In genomic region chr5:74679631-74680030, GRCm38 (mm10) we compare ENCODE assay signal across 26 mouse cellular contexts. TPM values are rescaled to one million over a fixed set of nuclear protein-coding genes. Genes with fewer than 3 reads are reported as not detected.
DNase-seq lines count a peak whose midpoint lies in the region; ATAC-seq lines count a peak whose summit lies in the region.
"Had no signal": no experiment of that assay in that cellular context is flagged by ENCODE, and none has a peak within 500 bp of the region (broad histone marks: within the 10 kb centered on the region; RNA-seq: fewer than 3 reads in every experiment).

No protein-coding gene starts in this region.

- no peak overlapping the region for H3K4me3 ChIP-seq in heart, embryonic 12.5 days
- H3K4me3 ChIP-seq in heart, embryonic 16.5 days (ENCODE audit: low read length): no peak overlapping the region
- H3K4me3 ChIP-seq: forebrain, embryonic 13.5 days; hindbrain, embryonic 12.5 days; limb, embryonic 12.5 days; liver, embryonic 15.5 days had no signal

- no peak overlapping the region for H3K9ac ChIP-seq in heart, embryonic 12.5 days
- no peak overlapping the region for H3K9ac ChIP-seq in heart, embryonic 16.5 days (ENCODE audit: low read length)
- H3K9ac ChIP-seq: forebrain, embryonic 13.5 days; hindbrain, embryonic 12.5 days; limb, embryonic 12.5 days; liver, embryonic 15.5 days; lung, embryonic 14.5 days had no signal

- peak; percentile 99 for DNase-seq in heart, adult 11 months
- peak; percentile 54 for DNase-seq in gastrocnemius, postnatal 25 days
- DNase-seq in heart, postnatal 36 days: peak; percentile 56 to 69
- no peak for DNase-seq in left cerebral cortex, adult 9 months (ENCODE audit: low spot score in 2 of 2)
- DNase-seq in embryo, embryonic 10 days (ENCODE audit: low spot score): no peak
- DNase-seq: adrenal gland, postnatal 25 days; cerebellum, adult 2 months; cerebellum, postnatal 14 days; kidney, adult 8-10 months; kidney, postnatal 10 days; right cerebral cortex, postnatal 25 days; thymus, adult 18-20 months; thymus, postnatal 36 days had no signal

- H3K4me2 ChIP-seq in heart, embryonic 12.5 days: no peak overlapping the region
- no peak overlapping the region for H3K4me2 ChIP-seq in heart, embryonic 16.5 days (ENCODE audit: low read depth, low read length)
- H3K4me2 ChIP-seq: forebrain, embryonic 13.5 days; hindbrain, embryonic 12.5 days; limb, embryonic 12.5 days; liver, embryonic 15.5 days; lung, embryonic 14.5 days; midbrain, embryonic 11.5 days had no signal

- 85% methylated on average over 7 of the region's 7 CpGs for WGBS in heart, embryonic 12.5 days
- WGBS in heart, embryonic 16.5 days: 69% methylated on average over 7 of the region's 7 CpGs

- no peaks in the 10 kb centered on the region for H3K36me3 ChIP-seq in heart, embryonic 12.5 days
- H3K36me3 ChIP-seq in heart, embryonic 16.5 days (ENCODE audit: control insufficient read depth, insufficient read depth): no peaks in the 10 kb centered on the region
- H3K36me3 ChIP-seq: hindbrain, embryonic 12.5 days; limb, embryonic 12.5 days; liver, embryonic 15.5 days had no signal

- H3K27me3 ChIP-seq in heart, embryonic 12.5 days (replicated peaks): no peaks in the 10 kb centered on the region
- no peaks in the 10 kb centered on the region for H3K27me3 ChIP-seq in heart, embryonic 16.5 days (ENCODE audit: control insufficient read depth, insufficient read depth, low read length)
- H3K27me3 ChIP-seq: forebrain, embryonic 13.5 days; hindbrain, embryonic 12.5 days; limb, embryonic 12.5 days; liver, embryonic 15.5 days had no signal

- ATAC-seq in heart, embryonic 12.5 days (ENCODE audit: insufficient number of reproducible peaks, low FRiP score): no peak
- ATAC-seq in heart, embryonic 16.5 days (replicated peaks; ENCODE audit: extremely low read depth, insufficient read depth, low FRiP score): peak; percentile 28; the same call in 1 of the 2 replicates
- ATAC-seq: CD4-positive, CD25-positive, alpha-beta regulatory T cell, adult 4 months; forebrain, embryonic 13.5 days; intestine, embryonic 16.5 days; midbrain, embryonic 16.5 days had no signal

- H3K9me3 ChIP-seq in heart, embryonic 12.5 days (replicated peaks): no peaks in the 10 kb centered on the region
- no peaks in the 10 kb centered on the region for H3K9me3 ChIP-seq in heart, embryonic 16.5 days (replicated peaks; ENCODE audit: control insufficient read depth, low read length)
- H3K9me3 ChIP-seq: forebrain, embryonic 13.5 days; hindbrain, embryonic 12.5 days; limb, embryonic 12.5 days; liver, embryonic 15.5 days had no signal

- no peak overlapping the region for H3K27ac ChIP-seq in heart, embryonic 12.5 days (ENCODE audit: poor library complexity, severe bottlenecking)
- H3K27ac ChIP-seq in heart, embryonic 16.5 days (ENCODE audit: low read length): no peak overlapping the region
- H3K27ac ChIP-seq: forebrain, embryonic 13.5 days; hindbrain, embryonic 12.5 days; limb, embryonic 12.5 days; liver, embryonic 15.5 days; stomach, postnatal 0 days had no signal

- intact Hi-C loops in heart, postnatal 36 days (cut with DNase I): loop anchor here (1.0 to 5.0 kb wide), 3 partner anchors 23 to 113 kb away; partner anchors contain the start of gene Lnx1

- H3K4me1 ChIP-seq in heart, embryonic 12.5 days (replicated peaks): peaks cover 29% of the 10 kb centered on the region
- H3K4me1 ChIP-seq in heart, embryonic 16.5 days (ENCODE audit: control insufficient read depth, insufficient read depth, low read length): peaks cover 7% of the 10 kb centered on the region
- H3K4me1 ChIP-seq: forebrain, embryonic 13.5 days; limb, embryonic 12.5 days; liver, embryonic 15.5 days had no signal

RNA-seq across cellular contexts. Expression of gene Lnx1, which starts 23.1 kb away (rescaled TPM):
- 0.92 and 1.0 TPM in 2 replicates for polyA plus RNA-seq in heart, embryonic 12.5 days (2016; fragmentation: Nextera tagmentation; extraction: Ambion mirVana)
- 1 to 10 TPM; 1.5 to 2.7 TPM for total RNA-seq in gastrocnemius, postnatal 25 days (2021)
- 0.67 and 1.2 TPM in 2 replicates for polyA plus RNA-seq in heart, embryonic 16.5 days (2015; fragmentation: Nextera tagmentation; extraction: Ambion mirVana)
- 10 to 100 TPM in 1 of 2 experiments, 1 to 10 TPM in 1; 8.2 to 10.1 TPM for total RNA-seq in heart, postnatal 36 days (2021)
- total RNA-seq: megakaryocyte, adult 5-6 weeks had no signal
- polyA plus RNA-seq: liver, embryonic 15.5 days had no signal

Comparison
In these comparisons a context has a peak if more than half of its experiments do, and no peak if none do; other contexts are left out.
1. DNase-seq: peak in heart, adult 11 months (single experiment), gastrocnemius, postnatal 25 days (single experiment) and heart, postnatal 36 days (2 of 2); none in left cerebral cortex, adult 9 months (0 of 2) and embryo, embryonic 10 days (single experiment).